Mouse (Mus musculus) heart, adult 2 months (tissue): ENCODE data around the gene Papss2. TPM values are rescaled to one million over a fixed set of nuclear protein-coding genes. Genes with fewer than 3 reads are reported as not detected.
A peak's percentile ranks its signal among the peaks of the same experiment; 100 is the strongest.

Experiments used
- DNase-seq, 2 experiments: peaks; one replicate each; pipeline ENCODE4 v3.0.0; 2021
- H3K27ac ChIP-seq: fragments of 200-600 bp; 2 replicates; pipeline ENCODE4 v1.8.1; 2022
- H3K27me3 ChIP-seq: fragments of 200-500 bp; 2 replicates; pipeline ENCODE4 v1.6.1; 2012; ENCODE audit warnings: mild to moderate bottlenecking, low read length, inconsistent platforms, mixed read lengths; ENCODE audit not compliant: control insufficient read depth, insufficient read depth
- H3K36me3 ChIP-seq: fragments of 200-500 bp; 2 replicates; pipeline ENCODE4 v1.6.1; 2012; ENCODE audit warnings: low read length, inconsistent platforms; ENCODE audit not compliant: control insufficient read depth, insufficient read depth
- H3K4me1 ChIP-seq: fragments of 200-500 bp; 2 replicates; pipeline ENCODE4 v1.6.1; 2011; ENCODE audit warnings: low read length; ENCODE audit not compliant: control insufficient read depth, insufficient read depth
- H3K4me3 ChIP-seq: fragments of 200-600 bp; 2 replicates; pipeline ENCODE4 v1.8.1; 2022
- H3K79me2 ChIP-seq: fragments of 200-500 bp; replicated peaks from 2 replicates; pipeline ENCODE4 v1.6.1; 2012; ENCODE audit warnings: mild to moderate bottlenecking, inconsistent platforms, low read length, moderate library complexity, mixed read lengths; ENCODE audit not compliant: control insufficient read depth, insufficient read depth
- H3K9ac ChIP-seq: fragments of 200-500 bp; 2 replicates; pipeline ENCODE4 v1.6.1; 2012; ENCODE audit warnings: low read depth, mild to moderate bottlenecking, control low read depth, inconsistent platforms, low read length, mixed read lengths
- CTCF ChIP-seq: fragments of 200-600 bp; IDR thresholded peaks from 2 replicates; pipeline ENCODE4 v1.8.1; 2022; ENCODE audit warnings: antibody characterized with exemption, mild to moderate bottlenecking, moderate library complexity
- EP300 ChIP-seq: fragments of 200-500 bp; IDR thresholded peaks from 2 replicates; pipeline ENCODE4 v1.6.1; 2011; ENCODE audit warnings: low read depth, low read length, control low read depth; ENCODE audit not compliant: insufficient read depth
- POLR2A ChIP-seq: fragments of 200-500 bp; IDR thresholded peaks from 2 replicates; pipeline ENCODE4 v1.6.1; 2011; ENCODE audit warnings: mild to moderate bottlenecking, low read depth, low read length, control low read depth; ENCODE audit not compliant: insufficient read depth
- WGBS: fragments of 180-500 bp; shearing (Covaris S2); methylation state at CpG from one replicate; pipeline ENCODE4 v1.1.7; 2018; 5-methylcytosine and 5-hydroxymethylcytosine counted together
- intact Hi-C: fragments of 180-260 bp; cut with DNase I; formaldehyde crosslinking; loops from one replicate; pipeline ENCODE4 v1.15.1; 2025
- polyA plus RNA-seq: library from polyadenylated mRNA; depleted of rRNA; stranded (reverse); fragments of >200 nt; gene quantifications from 2 replicates; pipeline ENCODE4 v1.2.3, GENCODE M21; 2012
- total RNA-seq, 2 experiments: library from RNA; stranded (reverse); gene quantifications; 2 replicates each; pipeline ENCODE4 v1.2.3; 2021

Gene Papss2
- total and polyA plus RNA-seq, 3 experiments, result 6.2 to 14.0 (median 12.2) TPM

- TF ChIP-seq POLR2A (no peak), CTCF (no peak), EP300 (no peak)
- no peak overlapping the region for H3K4me3 ChIP-seq
- WGBS, result 42% methylated on average over 16 of the region's 16 CpGs
- H3K27me3 ChIP-seq, result no peaks in the 10 kb centered on the region
- intact Hi-C loops, result no loop called here
- no peaks in the 10 kb centered on the region for H3K79me2 ChIP-seq
- peak; percentile 26 to 31 for DNase-seq
- H3K4me1 ChIP-seq, result peaks cover 8% of the 10 kb centered on the region
- H3K36me3 ChIP-seq, result peaks cover 4% of the 10 kb centered on the region; the same call in 1 of the 2 replicates
- H3K27ac ChIP-seq, result peak overlapping the region; percentile 32; the same call in 1 of the 2 replicates
- H3K9ac ChIP-seq, result peak overlapping the region; percentile 56
These were observed 42.0 kb downstream of the Papss2 start for GRCm38 (mm10) chr19:32637357-32638275.

DNA sequence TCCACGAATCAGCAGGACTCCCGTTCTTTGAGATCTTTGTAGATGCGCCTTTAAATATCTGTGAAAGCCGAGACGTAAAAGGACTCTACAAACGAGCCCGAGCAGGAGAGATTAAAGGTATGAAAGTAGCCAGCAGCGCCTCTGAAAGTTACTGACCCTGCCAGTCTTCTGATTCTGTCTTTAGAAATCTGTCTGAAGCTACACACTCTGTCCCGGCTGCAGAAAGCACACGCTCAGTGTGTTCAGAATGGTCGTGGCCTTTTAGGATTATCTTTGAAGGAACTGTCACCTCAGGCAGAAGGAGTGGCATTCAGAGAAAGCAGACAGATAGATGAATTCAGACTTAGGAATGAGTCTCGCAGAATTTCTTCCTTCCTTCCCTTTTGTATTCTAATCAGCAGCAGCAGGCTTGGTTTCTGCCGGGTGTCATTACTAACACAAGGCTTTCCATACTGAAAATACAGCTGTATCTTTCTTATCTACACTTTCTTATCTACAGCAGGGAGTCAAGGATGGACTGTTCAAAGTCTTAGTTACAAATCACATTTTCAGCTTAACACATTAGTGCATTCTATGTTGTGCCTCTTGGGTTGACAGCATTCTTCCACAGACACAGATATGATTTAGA is 42.8 kb downstream of the Papss2 start:
- no peak overlapping the region for H3K9ac ChIP-seq
- H3K27ac ChIP-seq, result no peak overlapping the region
- H3K27me3 ChIP-seq, result no peaks in the 10 kb centered on the region
- no peaks in the 10 kb centered on the region for H3K79me2 ChIP-seq
- intact Hi-C loops, result no loop called here
- DNase-seq, result no peak
- WGBS, result 52% methylated on average over 13 of the region's 13 CpGs
- peaks cover 4% of the 10 kb centered on the region; the same call in 1 of the 2 replicates for H3K36me3 ChIP-seq
- H3K4me1 ChIP-seq, result peaks cover 8% of the 10 kb centered on the region
- no peak overlapping the region for H3K4me3 ChIP-seq
- TF ChIP-seq CTCF (no peak), EP300 (no peak), POLR2A (no peak)

DNA sequence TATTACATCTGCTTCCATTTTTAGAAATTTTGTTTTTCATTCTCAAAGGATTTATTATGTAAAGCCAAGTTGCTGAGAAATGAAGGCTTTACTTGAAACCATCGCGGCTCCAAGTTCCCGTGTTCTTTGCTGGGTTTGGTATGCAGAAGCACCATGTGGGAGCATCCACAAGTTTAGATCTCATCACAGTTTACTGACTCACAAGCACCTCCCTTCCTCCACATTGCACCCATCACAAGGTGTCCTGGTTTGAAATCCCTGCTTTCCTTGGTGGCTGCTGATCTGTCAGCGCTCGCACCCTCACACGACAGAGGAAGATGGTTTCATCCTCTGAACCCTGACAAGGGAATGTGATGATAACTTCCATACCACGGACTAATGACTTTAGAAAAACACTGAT is 45.9 kb downstream of the Papss2 start:
- no peak for TF ChIP-seq EP300
- TF ChIP-seq CTCF, result no peak
- TF ChIP-seq POLR2A, result no peak
- no peak overlapping the region for H3K27ac ChIP-seq
- 87% methylated on average over 7 of the region's 7 CpGs for WGBS
- H3K4me3 ChIP-seq, result no peak overlapping the region
- H3K79me2 ChIP-seq, result no peaks in the 10 kb centered on the region
- peaks cover 3% of the 10 kb centered on the region for H3K4me1 ChIP-seq
- no peaks in the 10 kb centered on the region for H3K27me3 ChIP-seq
- intact Hi-C loops, result no loop called here
- no peak for DNase-seq
- H3K9ac ChIP-seq, result no peak overlapping the region
- H3K36me3 ChIP-seq, result peaks cover 2% of the 10 kb centered on the region; the same call in 1 of the 2 replicates

- intact Hi-C loops, result no loop called here
- H3K27ac ChIP-seq, result no peak overlapping the region
- TF ChIP-seq POLR2A (no peak), CTCF (no peak), EP300 (no peak)
- no peak overlapping the region for H3K4me3 ChIP-seq
- H3K79me2 ChIP-seq, result no peaks in the 10 kb centered on the region
- peaks cover 2% of the 10 kb centered on the region; the same call in 1 of the 2 replicates for H3K36me3 ChIP-seq
- H3K9ac ChIP-seq, result no peak overlapping the region
- no peaks in the 10 kb centered on the region for H3K27me3 ChIP-seq
- 91% methylated on average over 8 of the region's 8 CpGs for WGBS
- DNase-seq, result no peak
- H3K4me1 ChIP-seq, result peaks cover 3% of the 10 kb centered on the region
These were observed 46.4 kb downstream of the Papss2 start for GRCm38 (mm10) chr19:32641995-32642394.

GRCm38 (mm10) chr19:32643642-32644041 is 48.1 kb downstream of the Papss2 start:
- no peaks in the 10 kb centered on the region for H3K27me3 ChIP-seq
- no peaks in the 10 kb centered on the region for H3K36me3 ChIP-seq
- 96% methylated on average over 3 of the region's 3 CpGs for WGBS
- DNase-seq, result no peak
- H3K79me2 ChIP-seq, result no peaks in the 10 kb centered on the region
- intact Hi-C loops, result no loop called here
- H3K27ac ChIP-seq, result no peak overlapping the region
- H3K4me1 ChIP-seq, result no peaks in the 10 kb centered on the region
- no peak overlapping the region for H3K9ac ChIP-seq
- TF ChIP-seq CTCF, result peak; percentile 37
- TF ChIP-seq EP300, result no peak
- no peak overlapping the region for H3K4me3 ChIP-seq

DNA sequence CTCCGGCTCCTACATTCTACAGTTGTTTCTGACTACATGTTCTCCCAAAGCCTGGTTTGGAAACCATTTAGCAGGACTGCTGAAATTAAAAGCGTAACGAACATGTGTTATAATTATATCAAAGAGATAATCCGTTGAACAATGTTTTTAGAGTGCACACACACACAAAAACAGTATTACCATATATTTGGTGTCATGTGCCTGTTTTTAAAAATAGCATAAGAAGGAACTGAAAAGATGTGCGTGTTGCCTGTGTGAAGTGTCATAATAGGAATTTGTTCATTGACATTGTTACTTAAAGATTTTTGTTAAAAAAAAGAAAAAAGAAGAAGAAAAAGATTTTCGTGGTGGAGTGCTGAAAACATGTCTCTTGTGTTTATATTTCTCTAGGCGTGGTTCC is 50.3 kb downstream of the Papss2 start:
- no peak for TF ChIP-seq POLR2A
- H3K36me3 ChIP-seq, result no peaks in the 10 kb centered on the region
- H3K4me3 ChIP-seq, result no peak overlapping the region
- no peaks in the 10 kb centered on the region for H3K27me3 ChIP-seq
- no peak for DNase-seq
- no peaks in the 10 kb centered on the region for H3K4me1 ChIP-seq
- no peaks in the 10 kb centered on the region for H3K79me2 ChIP-seq
- intact Hi-C loops, result no loop called here
- WGBS, result 87% methylated on average over 7 of the region's 7 CpGs
- no peak overlapping the region for H3K9ac ChIP-seq
- no peak overlapping the region for H3K27ac ChIP-seq
